Mouse (Mus musculus): ENCODE data around the gene Ryk.

Ryk gene

DNA sequence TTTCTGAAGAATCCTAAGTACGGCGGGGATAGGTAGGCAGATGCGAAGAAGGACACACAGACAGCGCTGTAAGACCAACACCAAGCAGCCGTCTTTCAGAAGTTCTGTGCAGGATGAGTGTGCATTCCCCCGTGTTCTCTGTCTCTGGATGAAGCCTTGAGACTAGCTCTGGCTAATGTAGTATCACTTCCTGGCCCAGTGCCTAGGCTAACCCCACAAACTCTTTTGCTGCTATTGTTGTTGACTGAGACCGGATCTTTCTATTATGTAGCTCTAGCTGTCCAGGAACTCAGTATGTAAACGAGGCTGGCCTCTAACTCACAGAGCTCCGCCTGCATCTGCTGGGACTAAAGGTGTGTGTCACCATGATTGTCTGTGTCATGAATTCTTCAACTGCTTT, 110.2 kb downstream of the Ryk start:
- DNase-seq (ENCODE audit: low read depth in 2 of 2, low spot score in 2 of 2): no peak

DNA sequence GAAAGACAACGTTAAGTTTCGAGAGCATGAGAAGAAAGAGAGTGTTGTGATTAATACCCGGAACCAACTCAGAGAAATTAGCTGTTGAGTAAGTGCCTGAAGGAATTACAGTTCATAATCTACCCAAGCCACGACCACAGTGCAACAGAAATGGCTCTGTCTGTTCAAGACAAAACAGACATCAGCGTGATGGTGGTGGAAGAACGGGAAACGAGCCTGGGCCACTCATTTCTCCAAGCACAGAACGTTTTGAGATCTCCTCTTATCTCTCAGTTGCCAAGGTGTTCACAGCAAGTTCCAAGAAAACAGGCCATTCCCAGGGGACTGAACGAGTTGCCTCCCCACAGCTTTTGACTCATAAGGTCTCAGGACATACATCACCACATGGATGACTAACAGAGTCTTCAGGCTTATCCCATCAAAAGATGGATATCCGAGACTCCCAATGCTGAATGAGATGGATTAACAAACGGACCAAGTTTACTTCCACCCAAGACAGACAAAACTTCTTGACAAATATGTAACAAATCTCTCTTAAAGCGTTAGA, 111.8 kb downstream of the Ryk start:
- DNase-seq (ENCODE audit: low read depth in 2 of 2, low spot score in 2 of 2): no peak

DNA sequence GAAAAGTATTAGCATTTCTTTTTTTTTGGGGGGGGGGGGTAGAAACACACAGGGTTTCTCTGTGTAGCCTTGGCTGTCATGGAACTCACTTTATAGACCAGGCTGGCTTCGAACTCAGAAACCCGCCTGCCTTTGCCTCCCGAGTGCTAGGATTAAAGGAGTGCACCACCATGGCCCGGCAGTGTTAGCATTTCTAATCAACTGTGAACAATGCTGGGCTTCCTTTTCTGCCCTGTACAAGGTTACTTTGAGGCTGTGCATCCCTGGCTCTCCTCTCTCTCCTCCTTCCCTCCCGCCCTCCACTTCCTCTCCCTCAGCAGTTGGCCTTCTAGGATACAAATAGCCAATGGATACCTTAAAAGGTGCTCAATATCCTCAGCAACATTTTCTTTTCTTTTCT, 114.0 kb downstream of the Ryk start:
- DNase-seq (ENCODE audit: low read depth in 2 of 2, low spot score in 2 of 2): no peak

DNA sequence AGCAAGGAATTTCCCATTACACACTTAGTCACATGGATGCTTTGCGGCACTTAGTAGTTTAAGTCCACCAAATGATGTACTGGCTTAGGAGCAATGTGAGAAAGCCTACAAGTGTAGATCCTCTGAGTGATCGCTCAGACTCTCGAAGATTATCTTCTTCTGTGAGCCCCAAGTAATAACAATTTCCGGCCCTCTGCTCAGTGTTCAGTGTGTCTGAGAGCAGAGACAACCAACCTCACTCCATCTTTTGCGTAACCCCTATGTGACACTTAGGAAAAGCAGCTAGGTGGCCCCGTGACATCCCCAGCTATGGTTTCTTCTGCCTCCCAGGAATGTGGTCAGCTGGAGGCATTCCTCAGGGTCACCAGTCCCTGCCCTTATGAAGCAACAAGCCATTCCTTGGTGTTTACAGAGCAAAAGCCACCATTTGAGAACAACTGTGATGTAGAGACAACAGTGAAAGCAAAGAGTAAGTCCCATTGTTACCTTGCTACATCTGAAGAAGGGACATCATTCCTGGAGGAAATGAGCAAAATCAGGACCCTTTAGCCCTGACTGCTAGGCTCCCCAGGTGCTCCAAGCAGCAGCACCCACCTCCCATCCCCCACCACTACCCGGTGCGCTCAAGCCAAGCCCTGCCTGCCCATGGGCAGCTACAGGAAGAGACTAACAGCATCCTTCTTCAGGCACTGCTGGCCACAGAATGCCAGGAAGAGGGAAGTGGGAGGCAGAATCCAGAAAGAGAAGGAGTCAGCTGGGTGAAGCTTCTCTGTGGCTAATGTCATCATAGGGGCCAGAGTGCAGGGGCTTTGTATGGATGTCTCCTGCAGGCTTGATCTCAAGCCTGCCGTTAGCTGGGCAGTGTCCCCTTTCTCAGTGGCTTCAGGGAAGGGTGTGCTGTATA, 116.6 kb downstream of the Ryk start:
- no peak for DNase-seq (ENCODE audit: low read depth in 2 of 2, low spot score in 2 of 2)

DNA sequence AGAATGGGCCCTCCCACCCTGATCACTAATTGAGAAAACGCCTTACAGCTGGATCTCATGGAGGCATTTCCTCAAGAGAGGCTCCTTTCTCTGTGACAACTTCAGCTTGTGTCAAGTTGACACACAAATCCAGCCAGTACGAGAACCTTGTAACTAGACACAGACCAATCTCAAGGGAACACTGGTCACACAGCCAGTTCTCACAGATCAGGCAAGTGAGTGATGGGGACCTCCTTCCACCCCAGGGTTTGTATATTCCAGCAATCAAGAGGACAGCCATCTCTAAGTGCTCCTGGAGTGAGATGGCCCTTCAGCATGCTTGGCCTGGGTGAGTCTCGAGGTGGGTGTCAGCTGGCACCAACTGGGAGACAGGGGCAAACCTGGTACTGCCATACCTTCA, 121.1 kb downstream of the Ryk start:
- DNase-seq (ENCODE audit: low read depth in 2 of 2, low spot score in 2 of 2): no peak

Measured in CD8-positive naive resting alpha-beta T cell, adult 2 months (primary cell).